Mouse (Mus musculus): ENCODE results near the gene Ntm.

GRCm38 (mm10) chr9:29761511-29761910 is 201.4 kb downstream of the Ntm start:
- TF ChIP-seq POLR2A (IDR thresholded peaks at IDR 0.05; ENCODE audit: insufficient read depth, low read depth, low read length) = no peak
- no peak for TF ChIP-seq CTCF (IDR thresholded peaks at IDR 0.05)
- no peak for TF ChIP-seq EP300 (IDR thresholded peaks at IDR 0.05; ENCODE audit: insufficient read depth, low read depth, low read length)

Data from heart, adult 2 months (tissue).